Mouse (Mus musculus): ENCODE measurements around the gene Pnma1. TPM values are rescaled to one million over a fixed set of nuclear protein-coding genes. Genes with fewer than 3 reads are reported as not detected.

The Pnma1 gene
- polyA plus RNA-seq, 1 experiment: 0.04 TPM

DNA sequence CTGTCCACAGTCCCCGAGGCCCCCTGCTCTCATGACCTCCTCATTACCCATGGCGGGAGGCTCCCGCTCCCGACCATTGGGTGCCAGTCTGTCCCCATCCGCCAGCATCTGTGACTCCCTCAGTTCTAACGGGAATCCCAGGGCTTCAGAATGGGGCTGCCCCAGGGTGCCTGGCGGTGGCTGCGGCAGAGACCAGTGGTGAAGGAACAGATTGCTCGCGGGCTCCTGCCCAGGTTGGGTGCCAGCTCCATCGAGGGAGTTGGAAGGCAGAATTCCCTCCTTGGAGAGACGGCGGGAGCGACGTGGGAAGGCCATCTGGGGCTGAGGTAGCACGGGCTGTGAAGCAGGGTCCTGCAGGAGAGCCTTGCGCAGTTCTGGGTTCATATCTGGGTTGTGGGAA, 24.6 kb upstream of the Pnma1 start:
- Histone ChIP-seq H3K36me3 (replicated peaks; ENCODE audit: low read length) (peaks cover 66% of the 10 kb centered on the region), H3K4me3 (replicated peaks) (no peak overlapping the region), H3K4me1 (peaks cover 90% of the 10 kb centered on the region), H3K9me3 (no peaks in the 10 kb centered on the region), H3K27me3 (replicated peaks) (no peaks in the 10 kb centered on the region)
- TF ChIP-seq FLI1 (IDR thresholded peaks at IDR 0.05; ENCODE audit: low read length) (no peak), GATA1 (IDR thresholded peaks at IDR 0.05; ENCODE audit: borderline replicate concordance, low read length) (no peak)

- Histone ChIP-seq H3K4me1 (peaks cover 88% of the 10 kb centered on the region), H3K9me3 (no peaks in the 10 kb centered on the region), H3K36me3 (replicated peaks; ENCODE audit: low read length) (peaks cover 72% of the 10 kb centered on the region), H3K4me3 (replicated peaks) (no peak overlapping the region), H3K27me3 (replicated peaks) (no peaks in the 10 kb centered on the region)
- TF ChIP-seq GATA1 (IDR thresholded peaks at IDR 0.05; ENCODE audit: borderline replicate concordance, low read length) (no peak), FLI1 (IDR thresholded peaks at IDR 0.05; ENCODE audit: low read length) (no peak)
These were observed 23.9 kb upstream of the Pnma1 start for GRCm38 (mm10) chr12:84172216-84172615.

GRCm38 (mm10) chr12:84170610-84171009, 22.3 kb upstream of the Pnma1 start:
- H3K4me1 ChIP-seq: peaks cover 90% of the 10 kb centered on the region
- no peaks in the 10 kb centered on the region for H3K27me3 ChIP-seq (replicated peaks)
- H3K4me3 ChIP-seq (replicated peaks): no peak overlapping the region
- H3K9me3 ChIP-seq: no peaks in the 10 kb centered on the region
- peaks cover 87% of the 10 kb centered on the region for H3K36me3 ChIP-seq (replicated peaks; ENCODE audit: low read length)
- TF ChIP-seq FLI1 (IDR thresholded peaks at IDR 0.05; ENCODE audit: low read length) (no peak), GATA1 (IDR thresholded peaks at IDR 0.05; ENCODE audit: borderline replicate concordance, low read length) (no peak)

DNA sequence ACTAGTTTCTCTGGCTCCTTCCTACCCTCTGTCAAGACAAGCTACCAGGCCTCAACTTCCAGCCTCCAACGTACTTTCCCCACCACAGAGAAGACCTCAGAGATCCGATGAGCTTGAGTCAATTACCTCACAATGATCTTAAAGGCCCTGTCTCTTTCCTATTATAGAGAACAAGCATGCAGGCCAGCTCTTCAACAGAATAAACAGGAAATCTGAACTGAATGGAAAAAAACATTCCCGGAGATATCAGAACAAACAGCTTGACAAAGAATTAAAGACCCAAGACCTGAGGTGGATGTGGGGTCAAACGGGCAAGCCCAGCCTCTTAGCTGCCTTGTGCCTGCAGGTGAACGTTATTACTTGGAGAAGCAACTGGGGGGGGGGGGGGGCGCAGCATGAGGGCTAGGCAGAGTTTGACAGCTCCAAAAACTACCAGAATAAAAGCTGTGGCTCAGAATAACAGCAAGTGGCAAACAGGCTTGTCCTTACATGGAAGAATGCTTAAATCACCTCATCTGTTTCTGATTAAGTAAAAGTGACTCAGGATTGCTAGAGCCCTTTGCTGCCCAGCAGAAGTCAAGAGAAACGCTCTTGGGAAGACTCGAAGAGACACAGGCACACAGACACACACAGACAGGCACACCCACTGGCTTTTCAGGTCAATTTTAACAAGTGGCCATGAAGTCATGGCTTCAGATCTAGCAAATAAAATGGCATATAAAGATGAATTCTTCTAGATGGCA, 17.5 kb upstream of the Pnma1 start:
- TF ChIP-seq GATA1 (IDR thresholded peaks at IDR 0.05; ENCODE audit: borderline replicate concordance, low read length) (no peak), FLI1 (IDR thresholded peaks at IDR 0.05; ENCODE audit: low read length) (no peak)
- Histone ChIP-seq H3K36me3 (replicated peaks; ENCODE audit: low read length) (peaks cover 92% of the 10 kb centered on the region), H3K4me3 (replicated peaks) (no peak overlapping the region), H3K27me3 (replicated peaks) (no peaks in the 10 kb centered on the region), H3K4me1 (peaks cover 87% of the 10 kb centered on the region), H3K9me3 (no peaks in the 10 kb centered on the region)

DNA sequence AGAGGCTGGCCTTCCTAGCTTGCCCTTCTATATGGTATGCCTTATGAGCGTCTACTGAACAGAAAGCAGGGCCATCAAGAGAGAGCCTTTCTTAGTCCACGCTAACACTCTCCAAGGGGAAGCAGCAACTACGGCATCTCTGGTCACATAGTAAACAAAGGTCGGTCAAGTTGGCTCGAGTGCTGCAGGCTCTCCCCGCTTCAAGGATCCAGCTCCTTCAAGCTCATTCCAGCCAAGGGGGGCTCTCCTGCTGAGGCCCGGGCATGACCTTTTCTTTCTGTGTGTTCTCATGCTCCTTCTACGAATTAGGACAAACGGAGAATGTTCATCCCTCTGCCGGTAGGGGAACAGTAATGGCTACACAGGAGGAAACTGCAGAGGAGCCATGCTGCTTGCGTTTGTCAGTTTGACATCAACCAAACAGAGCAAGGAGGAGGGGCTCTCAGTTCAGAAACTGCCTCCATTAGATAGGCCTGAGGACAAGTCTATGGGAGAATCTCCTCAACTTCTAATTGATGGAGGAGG, 15.4 kb upstream of the Pnma1 start:
- Histone ChIP-seq H3K4me1 (peaks cover 77% of the 10 kb centered on the region), H3K4me3 (replicated peaks) (no peak overlapping the region), H3K36me3 (replicated peaks; ENCODE audit: low read length) (peaks cover 94% of the 10 kb centered on the region), H3K27me3 (replicated peaks) (no peaks in the 10 kb centered on the region), H3K9me3 (no peaks in the 10 kb centered on the region)
- TF ChIP-seq FLI1 (IDR thresholded peaks at IDR 0.05; ENCODE audit: low read length) (no peak), GATA1 (IDR thresholded peaks at IDR 0.05; ENCODE audit: borderline replicate concordance, low read length) (no peak)

DNA sequence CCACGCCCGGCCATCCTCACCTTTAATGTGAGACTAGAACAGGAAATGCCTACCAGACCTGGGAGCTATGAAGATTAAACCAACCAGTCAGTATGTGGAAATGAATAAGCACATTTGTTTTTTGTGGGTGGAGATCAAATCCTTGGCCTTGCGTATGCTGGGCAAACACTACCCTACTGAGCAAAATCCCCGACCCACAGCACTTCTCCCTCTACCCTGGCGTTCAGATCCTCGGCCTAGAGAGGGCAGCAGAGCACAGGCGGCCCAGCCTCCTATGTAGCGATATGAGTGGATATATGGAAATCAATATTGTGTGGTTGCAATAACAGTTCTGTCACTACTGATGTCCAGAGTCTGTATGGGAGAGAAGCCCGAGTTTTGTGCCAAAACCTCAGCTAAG, 14.8 kb upstream of the Pnma1 start:
- H3K36me3 ChIP-seq (replicated peaks; ENCODE audit: low read length): peaks cover 94% of the 10 kb centered on the region
- H3K4me1 ChIP-seq: peaks cover 78% of the 10 kb centered on the region
- H3K27me3 ChIP-seq (replicated peaks): no peaks in the 10 kb centered on the region
- H3K4me3 ChIP-seq (replicated peaks): no peak overlapping the region
- TF ChIP-seq FLI1 (IDR thresholded peaks at IDR 0.05; ENCODE audit: low read length): no peak
- TF ChIP-seq GATA1 (IDR thresholded peaks at IDR 0.05; ENCODE audit: borderline replicate concordance, low read length): no peak
- no peaks in the 10 kb centered on the region for H3K9me3 ChIP-seq

GRCm38 (mm10) chr12:84161616-84162433, 13.5 kb upstream of the Pnma1 start:
- Histone ChIP-seq H3K9me3 (no peaks in the 10 kb centered on the region), H3K4me3 (replicated peaks) (peak overlapping the region; percentile 5), H3K27me3 (replicated peaks) (no peaks in the 10 kb centered on the region), H3K4me1 (peaks cover 72% of the 10 kb centered on the region), H3K36me3 (replicated peaks; ENCODE audit: low read length) (peaks cover 96% of the 10 kb centered on the region)
- TF ChIP-seq FLI1 (IDR thresholded peaks at IDR 0.05; ENCODE audit: low read length) (no peak), GATA1 (IDR thresholded peaks at IDR 0.05; ENCODE audit: borderline replicate concordance, low read length) (no peak)

GRCm38 (mm10) chr12:84161116-84161515, 12.8 kb upstream of the Pnma1 start:
- no peak for TF ChIP-seq GATA1 (IDR thresholded peaks at IDR 0.05; ENCODE audit: borderline replicate concordance, low read length)
- TF ChIP-seq FLI1 (IDR thresholded peaks at IDR 0.05; ENCODE audit: low read length): no peak
- H3K27me3 ChIP-seq (replicated peaks): no peaks in the 10 kb centered on the region
- peaks cover 65% of the 10 kb centered on the region for H3K4me1 ChIP-seq

DNA sequence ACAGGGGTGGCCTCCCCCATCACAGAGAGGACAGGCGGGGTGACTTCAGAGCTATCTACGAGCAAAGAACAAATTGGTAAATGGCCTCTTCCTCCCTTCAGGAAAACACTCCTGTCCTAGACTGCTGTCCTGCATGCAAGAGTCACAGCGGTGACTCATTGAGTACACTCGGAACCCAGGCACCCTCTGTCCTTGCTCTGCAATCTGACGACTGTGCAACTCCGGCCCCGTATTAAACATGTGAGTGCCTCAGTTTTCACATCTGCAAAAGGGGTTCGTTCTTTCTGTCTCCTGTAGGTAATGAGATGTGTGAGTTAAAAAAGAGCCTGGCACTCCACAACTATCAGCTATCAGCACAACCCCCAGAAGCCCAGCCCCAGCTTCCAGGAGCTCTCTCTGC, 12.2 kb upstream of the Pnma1 start:
- Histone ChIP-seq H3K27me3 (replicated peaks) (no peaks in the 10 kb centered on the region), H3K9me3 (no peaks in the 10 kb centered on the region), H3K4me3 (replicated peaks) (no peak overlapping the region), H3K36me3 (replicated peaks; ENCODE audit: low read length) (peaks cover 97% of the 10 kb centered on the region), H3K4me1 (peaks cover 59% of the 10 kb centered on the region)
- TF ChIP-seq GATA1 (IDR thresholded peaks at IDR 0.05; ENCODE audit: borderline replicate concordance, low read length) (no peak), FLI1 (IDR thresholded peaks at IDR 0.05; ENCODE audit: low read length) (no peak)

More at GRCm38 (mm10) chr12:84161116-84161515, 12.8 kb upstream of the Pnma1 start:
- Histone ChIP-seq H3K9me3 (no peaks in the 10 kb centered on the region), H3K36me3 (replicated peaks; ENCODE audit: low read length) (peaks cover 97% of the 10 kb centered on the region), H3K4me3 (replicated peaks) (no peak overlapping the region)

DNA sequence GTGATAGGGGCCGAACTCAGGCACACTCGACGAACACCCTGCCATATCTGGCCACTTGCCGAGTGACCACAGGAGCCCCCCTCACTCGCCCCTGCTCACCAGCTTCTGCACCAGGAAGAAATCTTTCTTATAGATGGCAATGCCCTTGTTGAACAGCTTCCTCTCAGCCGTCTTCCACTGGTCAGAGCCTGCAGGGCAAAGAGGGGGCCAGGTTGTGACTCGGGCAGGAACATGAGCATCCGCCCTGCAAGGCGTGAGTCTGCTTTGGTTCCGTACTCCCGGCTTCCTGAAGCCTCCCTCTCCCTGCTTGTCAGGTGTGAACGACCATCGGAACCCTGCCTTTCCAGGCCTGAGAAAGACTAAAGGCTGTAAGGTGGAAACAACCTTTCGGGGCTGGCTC, 9.9 kb upstream of the Pnma1 start:
- Histone ChIP-seq H3K4me3 (replicated peaks) (no peak overlapping the region), H3K36me3 (replicated peaks; ENCODE audit: low read length) (peaks cover 96% of the 10 kb centered on the region), H3K4me1 (peaks cover 43% of the 10 kb centered on the region), H3K27me3 (replicated peaks) (no peaks in the 10 kb centered on the region), H3K9me3 (no peaks in the 10 kb centered on the region)
- TF ChIP-seq GATA1 (IDR thresholded peaks at IDR 0.05; ENCODE audit: borderline replicate concordance, low read length) (no peak), FLI1 (IDR thresholded peaks at IDR 0.05; ENCODE audit: low read length) (no peak)

Data from megakaryocyte, embryonic 14.5 days (primary cell).